Mouse (Mus musculus): Measurements from ENCODE around the gene Nos3. TPM values are rescaled to one million over a fixed set of nuclear protein-coding genes. Genes with fewer than 3 reads are reported as not detected.

Gene Nos3
- polyA plus RNA-seq (2012; ENCODE audit: insufficient read depth, low replicate concordance) = not detected in 2 replicates

- no peaks in the 10 kb centered on the region for H3K36me3 ChIP-seq (replicated peaks; ENCODE audit: low read length)
- H3K27me3 ChIP-seq (replicated peaks) = peaks cover 96% of the 10 kb centered on the region
These were observed at the start of gene Nos3 for GRCm38 (mm10) chr5:24364508-24364907. Gene Nos3, plus strand, starts transcription at chr5:24364810.

GRCm38 (mm10) chr5:24319776-24320466 lies 44.7 kb upstream of the Nos3 start:
- H3K4me1 ChIP-seq = peaks cover 11% of the 10 kb centered on the region
- H3K27me3 ChIP-seq (replicated peaks) = peaks cover 57% of the 10 kb centered on the region
- H3K4me3 ChIP-seq (replicated peaks) = peak overlapping the region; percentile 62
- TF ChIP-seq GATA1 (IDR thresholded peaks at IDR 0.05; ENCODE audit: borderline replicate concordance, low read length) (no peak), FLI1 (IDR thresholded peaks at IDR 0.05; ENCODE audit: low read length) (no peak)
- H3K9me3 ChIP-seq = peaks cover 4% of the 10 kb centered on the region
- no peaks in the 10 kb centered on the region for H3K36me3 ChIP-seq (replicated peaks; ENCODE audit: low read length)

More at GRCm38 (mm10) chr5:24364508-24364907, at the start of gene Nos3:
- Histone ChIP-seq H3K4me3 (replicated peaks) (no peak within 1 kb of the TSS), H3K4me1 (peaks cover 24% of the 10 kb centered on the region), H3K9me3 (peaks cover 3% of the 10 kb centered on the region; the same call in 1 of the 2 replicates)
- TF ChIP-seq GATA1 (IDR thresholded peaks at IDR 0.05; ENCODE audit: borderline replicate concordance, low read length) = no peak
- no peak for TF ChIP-seq FLI1 (IDR thresholded peaks at IDR 0.05; ENCODE audit: low read length)

GRCm38 (mm10) chr5:24320467-24320813 lies 44.2 kb upstream of the Nos3 start:
- H3K27me3 ChIP-seq (replicated peaks) = peaks cover 60% of the 10 kb centered on the region
- peaks cover 11% of the 10 kb centered on the region for H3K4me1 ChIP-seq
- peaks cover 1% of the 10 kb centered on the region for H3K9me3 ChIP-seq
- TF ChIP-seq FLI1 (IDR thresholded peaks at IDR 0.05; ENCODE audit: low read length) (no peak), GATA1 (IDR thresholded peaks at IDR 0.05; ENCODE audit: borderline replicate concordance, low read length) (no peak)
- no peak overlapping the region for H3K4me3 ChIP-seq (replicated peaks)
- H3K36me3 ChIP-seq (replicated peaks; ENCODE audit: low read length) = no peaks in the 10 kb centered on the region

- no peaks in the 10 kb centered on the region for H3K36me3 ChIP-seq (replicated peaks; ENCODE audit: low read length)
- no peak overlapping the region for H3K4me3 ChIP-seq (replicated peaks)
- no peaks in the 10 kb centered on the region for H3K9me3 ChIP-seq
- H3K4me1 ChIP-seq = peaks cover 11% of the 10 kb centered on the region
- peaks cover 64% of the 10 kb centered on the region for H3K27me3 ChIP-seq (replicated peaks)
- TF ChIP-seq FLI1 (IDR thresholded peaks at IDR 0.05; ENCODE audit: low read length) = no peak
- TF ChIP-seq GATA1 (IDR thresholded peaks at IDR 0.05; ENCODE audit: borderline replicate concordance, low read length) = no peak
These were observed 43.7 kb upstream of the Nos3 start for GRCm38 (mm10) chr5:24320894-24321293.

GRCm38 (mm10) chr5:24321711-24322682 lies 42.6 kb upstream of the Nos3 start:
- H3K9me3 ChIP-seq = no peaks in the 10 kb centered on the region
- peaks cover 72% of the 10 kb centered on the region for H3K27me3 ChIP-seq (replicated peaks)
- peaks cover 11% of the 10 kb centered on the region for H3K4me1 ChIP-seq
- TF ChIP-seq GATA1 (IDR thresholded peaks at IDR 0.05; ENCODE audit: borderline replicate concordance, low read length) = no peak
- no peak for TF ChIP-seq FLI1 (IDR thresholded peaks at IDR 0.05; ENCODE audit: low read length)
- no peak overlapping the region for H3K4me3 ChIP-seq (replicated peaks)
- H3K36me3 ChIP-seq (replicated peaks; ENCODE audit: low read length) = no peaks in the 10 kb centered on the region

- H3K4me1 ChIP-seq = peaks cover 13% of the 10 kb centered on the region
- H3K4me3 ChIP-seq (replicated peaks) = peak overlapping the region; percentile 7
- peaks cover 86% of the 10 kb centered on the region for H3K27me3 ChIP-seq (replicated peaks)
- TF ChIP-seq FLI1 (IDR thresholded peaks at IDR 0.05; ENCODE audit: low read length) = no peak
- no peak for TF ChIP-seq GATA1 (IDR thresholded peaks at IDR 0.05; ENCODE audit: borderline replicate concordance, low read length)
- H3K9me3 ChIP-seq = no peaks in the 10 kb centered on the region
- H3K36me3 ChIP-seq (replicated peaks; ENCODE audit: low read length) = no peaks in the 10 kb centered on the region
These were observed 39.4 kb upstream of the Nos3 start for GRCm38 (mm10) chr5:24325251-24325650.

GRCm38 (mm10) chr5:24326166-24326841 lies 38.3 kb upstream of the Nos3 start:
- TF ChIP-seq FLI1 (IDR thresholded peaks at IDR 0.05; ENCODE audit: low read length) (no peak), GATA1 (IDR thresholded peaks at IDR 0.05; ENCODE audit: borderline replicate concordance, low read length) (no peak)
- peaks cover 85% of the 10 kb centered on the region for H3K27me3 ChIP-seq (replicated peaks)
- H3K36me3 ChIP-seq (replicated peaks; ENCODE audit: low read length) = no peaks in the 10 kb centered on the region
- H3K4me3 ChIP-seq (replicated peaks) = peak overlapping the region; percentile 19
- H3K9me3 ChIP-seq = no peaks in the 10 kb centered on the region
- H3K4me1 ChIP-seq = peaks cover 9% of the 10 kb centered on the region

GRCm38 (mm10) chr5:24326842-24327417 lies 37.7 kb upstream of the Nos3 start:
- Histone ChIP-seq H3K9me3 (no peaks in the 10 kb centered on the region), H3K36me3 (replicated peaks; ENCODE audit: low read length) (no peaks in the 10 kb centered on the region), H3K4me1 (peaks cover 9% of the 10 kb centered on the region), H3K27me3 (replicated peaks) (peaks cover 89% of the 10 kb centered on the region), H3K4me3 (replicated peaks) (no peak overlapping the region)
- TF ChIP-seq GATA1 (IDR thresholded peaks at IDR 0.05; ENCODE audit: borderline replicate concordance, low read length) = no peak
- TF ChIP-seq FLI1 (IDR thresholded peaks at IDR 0.05; ENCODE audit: low read length) = no peak

GRCm38 (mm10) chr5:24328813-24329211 lies 35.8 kb upstream of the Nos3 start:
- peaks cover 93% of the 10 kb centered on the region for H3K27me3 ChIP-seq (replicated peaks)
- H3K4me1 ChIP-seq = peaks cover 9% of the 10 kb centered on the region
- no peak for TF ChIP-seq GATA1 (IDR thresholded peaks at IDR 0.05; ENCODE audit: borderline replicate concordance, low read length)
- TF ChIP-seq FLI1 (IDR thresholded peaks at IDR 0.05; ENCODE audit: low read length) = no peak
- no peak overlapping the region for H3K4me3 ChIP-seq (replicated peaks)
- H3K36me3 ChIP-seq (replicated peaks; ENCODE audit: low read length) = no peaks in the 10 kb centered on the region
- no peaks in the 10 kb centered on the region for H3K9me3 ChIP-seq
